Mouse (Mus musculus) heart, postnatal 0 days (tissue): ENCODE results near the gene Oser1. TPM values are rescaled to one million over a fixed set of nuclear protein-coding genes. Genes with fewer than 3 reads are reported as not detected.
"Not testable (repeated sequence)": the region's sequence is repeated elsewhere in the genome, so short reads cannot be mapped to it uniquely, and the experiment has no call there.

ENCODE experiments used
- ATAC-seq: fragments of 200-750 bp; cut with Nextera tagmentation; 2 replicates; pipeline ENCODE4 v1.8.0; 2017; ENCODE audit warnings: low read depth, moderate number of reproducible peaks, moderate library complexity; ENCODE audit not compliant: insufficient read depth
- DNase-seq: peaks from one replicate; pipeline ENCODE4 v3.0.0-alpha.2; 2016; ENCODE audit warnings: low spot score
- H3K27ac ChIP-seq: fragments of 300-500 bp; sonication (generic); 2 replicates; pipeline ENCODE4 v1.5.1; 2014; ENCODE audit warnings: low read depth, mild to moderate bottlenecking
- H3K27me3 ChIP-seq: fragments of 300-500 bp; sonication (generic); 2 replicates; pipeline ENCODE4 v1.6.1; 2014; ENCODE audit warnings: low read length, mixed read lengths; ENCODE audit not compliant: control insufficient read depth, insufficient read depth
- H3K36me3 ChIP-seq: fragments of 300-500 bp; sonication (generic); replicated peaks from 2 replicates; pipeline ENCODE4 v1.6.1; 2014; ENCODE audit warnings: low read length, mixed read lengths; ENCODE audit not compliant: control insufficient read depth, insufficient read depth
- H3K4me1 ChIP-seq: fragments of 300-500 bp; sonication (generic); 2 replicates; pipeline ENCODE4 v1.6.1; 2014; ENCODE audit warnings: antibody characterized with exemption; ENCODE audit not compliant: control insufficient read depth, insufficient read depth
- H3K4me2 ChIP-seq: fragments of 300-500 bp; sonication (generic); 2 replicates; pipeline ENCODE4 v1.6.1; 2014; ENCODE audit warnings: low read depth, mild to moderate bottlenecking, low read length, moderate library complexity
- H3K4me3 ChIP-seq: fragments of 300-500 bp; sonication (generic); 2 replicates; pipeline ENCODE4 v1.5.1; 2014; ENCODE audit warnings: low read depth, low read length
- H3K9ac ChIP-seq: fragments of 300-500 bp; sonication (generic); replicated peaks from 2 replicates; pipeline ENCODE4 v1.6.1; 2014; ENCODE audit warnings: low read depth, low read length, mixed read lengths
- H3K9me3 ChIP-seq: fragments of 300-500 bp; sonication (generic); replicated peaks from 2 replicates; pipeline ENCODE4 v1.6.1; 2016; ENCODE audit warnings: low read length; ENCODE audit not compliant: control insufficient read depth
- CTCF ChIP-seq: IDR thresholded peaks from 2 replicates; pipeline ENCODE4 v1.5.1; 2016; ENCODE audit warnings: antibody characterized with exemption, control low read depth, low read depth
- EP300 ChIP-seq: IDR thresholded peaks from 2 replicates; pipeline ENCODE4 v1.6.1; 2016; ENCODE audit warnings: antibody characterized with exemption, low read depth
- WGBS: fragments of 180-500 bp; shearing (Covaris S2); extraction: QIAGEN DNeasy Blood & Tissue Kit; methylation state at CpG from one replicate; pipeline ENCODE4 v1.1.7; 2014; 5-methylcytosine and 5-hydroxymethylcytosine counted together
- polyA plus RNA-seq: library from polyadenylated mRNA; unstranded; fragments of >200 nt; fragmentation: Nextera tagmentation; extraction: Ambion mirVana; gene quantifications from 2 replicates; pipeline ENCODE4 v1.2.1, GENCODE M21; 2015
- total RNA-seq: library from RNA; depleted of rRNA; stranded (reverse); fragments of >200 nt; gene quantifications from 2 replicates; pipeline ENCODE4 v1.2.3, GENCODE M21; 2014; ENCODE audit warnings: low replicate concordance

The Oser1 gene
- total and polyA plus RNA-seq, 2 experiments from 2014 or later = 28.9 to 41.4 TPM

- Histone ChIP-seq H3K27me3 (no peaks in the 10 kb centered on the region), H3K4me1 (0 out of 2 replicates have a peak, but pooled peaks cover 7% of the 10 kb centered on the region), H3K4me2 (no peak overlapping the region), H3K9ac (no peak overlapping the region), H3K36me3 (peaks cover 62% of the 10 kb centered on the region), H3K9me3 (no peaks in the 10 kb centered on the region), H3K4me3 (no peak overlapping the region), H3K27ac (no peak overlapping the region)
- ATAC-seq (no peak), DNase-seq (no peak)
- no peak for TF ChIP-seq EP300
- no peak for TF ChIP-seq CTCF
- WGBS = 42% methylated on average over 4 of the region's 4 CpGs
Observed at GRCm38 (mm10) chr2:163411840-163412239, 12.7 kb downstream of the Oser1 start.

GRCm38 (mm10) chr2:163411344-163411743 is 13.2 kb downstream of the Oser1 start:
- H3K4me3 ChIP-seq, H3K4me2 ChIP-seq, H3K9ac ChIP-seq, DNase-seq, H3K9me3 ChIP-seq, H3K27ac ChIP-seq, H3K27me3 ChIP-seq, ATAC-seq, H3K4me1 ChIP-seq: not testable (repeated sequence)
- 70% methylated on average over 3 of the region's 3 CpGs for WGBS
- peaks cover 63% of the 10 kb centered on the region for H3K36me3 ChIP-seq

DNA sequence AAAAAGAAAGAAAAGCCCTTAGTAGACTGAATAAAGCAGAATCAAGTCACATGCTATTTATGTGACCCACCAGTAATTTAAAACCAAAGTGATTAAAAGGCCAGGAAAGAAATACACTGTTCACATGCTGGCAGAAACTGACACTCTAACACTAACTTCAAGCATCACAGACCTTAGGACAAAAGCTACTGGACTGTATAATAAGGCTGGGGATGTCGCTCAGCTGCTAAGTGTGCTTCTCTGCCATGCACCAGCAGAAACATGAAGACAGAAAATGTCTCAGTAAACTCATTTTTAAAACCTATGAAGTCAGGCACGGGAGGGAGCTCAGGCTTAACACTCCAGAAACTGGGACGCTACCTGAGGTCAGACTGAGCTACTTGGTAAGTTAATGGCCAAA is 14.3 kb downstream of the Oser1 start:
- 92% methylated on average over 3 of the region's 3 CpGs for WGBS
- peaks cover 68% of the 10 kb centered on the region for H3K36me3 ChIP-seq

DNA sequence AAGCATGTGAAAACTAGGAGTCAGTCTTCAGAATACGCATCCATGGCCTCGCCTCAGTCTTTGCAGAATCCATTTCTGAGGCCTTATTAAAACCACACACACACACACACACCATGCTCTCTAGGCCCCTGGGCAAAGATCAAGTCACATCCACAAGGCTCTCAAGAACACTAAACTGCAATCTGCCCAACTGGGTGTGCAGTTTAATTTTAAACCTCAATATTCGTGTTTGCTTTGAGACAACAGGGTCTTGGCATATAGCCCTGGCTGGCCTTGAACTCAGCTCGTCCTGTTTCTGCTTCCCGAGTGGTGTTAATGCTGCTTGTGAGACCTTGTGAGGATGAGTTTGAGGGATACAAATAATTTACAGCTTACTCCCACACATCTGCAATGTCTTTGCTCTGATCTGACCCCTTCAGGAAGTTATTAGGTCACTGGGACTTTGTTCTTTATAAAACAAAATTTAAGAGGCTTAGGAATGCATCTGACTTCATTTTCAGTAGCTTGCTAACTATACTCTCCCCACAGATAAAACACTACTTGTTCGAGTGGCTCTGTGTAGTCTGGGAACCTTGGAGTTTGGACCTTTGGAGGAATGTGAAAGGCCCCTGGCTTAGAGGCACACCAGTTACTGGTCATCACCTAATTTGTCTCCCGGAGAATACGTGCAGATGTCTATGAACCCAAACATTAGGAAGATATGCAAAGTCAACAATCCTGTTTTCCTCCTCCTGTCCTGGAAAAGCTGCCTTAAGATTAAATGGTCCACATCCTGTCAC is 20.3 kb downstream of the Oser1 start:
- Histone ChIP-seq H3K9ac (no peak overlapping the region), H3K27ac (no peak overlapping the region), H3K36me3 (peaks cover 32% of the 10 kb centered on the region), H3K27me3 (no peaks in the 10 kb centered on the region), H3K4me2 (no peak overlapping the region), H3K4me1 (0 out of 2 replicates have a peak, but pooled peaks cover 5% of the 10 kb centered on the region), H3K4me3 (no peak overlapping the region), H3K9me3 (no peaks in the 10 kb centered on the region)
- ATAC-seq (no peak), DNase-seq (no peak)
- 44% methylated on average over 8 of the region's 8 CpGs for WGBS
- TF ChIP-seq EP300 = no peak
- no peak for TF ChIP-seq CTCF

More for the DNA sequence above, 14.3 kb downstream of the Oser1 start:
- H3K4me3 ChIP-seq = no peak overlapping the region
- no peak overlapping the region for H3K27ac ChIP-seq
- DNase-seq = no peak
- H3K4me2 ChIP-seq = no peak overlapping the region
- H3K4me1 ChIP-seq = 0 out of 2 replicates have a peak, but pooled peaks cover 3% of the 10 kb centered on the region
- H3K9me3 ChIP-seq = no peaks in the 10 kb centered on the region
- TF ChIP-seq CTCF = no peak
- no peak overlapping the region for H3K9ac ChIP-seq
- ATAC-seq = no peak
- no peaks in the 10 kb centered on the region for H3K27me3 ChIP-seq

GRCm38 (mm10) chr2:163401221-163401620 is 23.3 kb downstream of the Oser1 start:
- DNase-seq (peak; percentile 87), ATAC-seq (no peak)
- Histone ChIP-seq H3K9me3 (no peaks in the 10 kb centered on the region), H3K4me1 (peaks cover 13% of the 10 kb centered on the region), H3K27me3 (no peaks in the 10 kb centered on the region), H3K4me3 (no peak overlapping the region), H3K9ac (no peak overlapping the region), H3K36me3 (peaks cover 9% of the 10 kb centered on the region; the same call in 1 of the 2 replicates), H3K27ac (no peak overlapping the region), H3K4me2 (no peak overlapping the region)
- TF ChIP-seq EP300 (peak; percentile 42; the same call in 1 of the 2 replicates), CTCF (peak; percentile 100)
- 4% methylated on average over 8 of the region's 8 CpGs for WGBS

DNA sequence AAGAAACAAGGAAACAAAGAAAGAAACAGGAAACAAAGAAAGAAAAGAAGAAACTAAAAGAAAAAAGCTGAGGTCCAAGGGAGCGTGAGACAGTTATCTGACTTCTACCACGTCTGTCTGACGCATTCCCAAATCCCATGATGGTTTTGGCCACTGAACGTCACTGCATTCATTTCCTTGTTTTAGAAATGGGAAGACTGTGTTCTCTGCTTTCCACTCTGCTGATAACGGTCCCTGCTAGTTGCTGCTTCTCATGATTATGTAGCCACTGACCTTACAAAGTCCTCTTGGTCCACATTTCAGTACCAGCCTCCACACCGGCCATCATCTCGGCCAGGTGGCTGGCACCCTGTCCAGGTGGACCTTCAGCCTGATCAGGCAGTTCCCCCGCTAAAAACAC is 25.3 kb downstream of the Oser1 start:
- ATAC-seq = peak; percentile 4; the same call in 1 of the 2 replicates
- TF ChIP-seq CTCF = no peak
- peak; percentile 91 for TF ChIP-seq EP300
- H3K27me3 ChIP-seq = no peaks in the 10 kb centered on the region
- no peak overlapping the region; the same call in none of the 2 replicates for H3K9ac ChIP-seq
- DNase-seq = peak; percentile 89
- no peaks in the 10 kb centered on the region for H3K9me3 ChIP-seq
- no peak overlapping the region for H3K4me3 ChIP-seq
- peak overlapping the region; percentile 2; the same call in 1 of the 2 replicates for H3K4me2 ChIP-seq
- H3K4me1 ChIP-seq = peaks cover 13% of the 10 kb centered on the region
- H3K27ac ChIP-seq = peak overlapping the region; percentile 97
- no peaks in the 10 kb centered on the region for H3K36me3 ChIP-seq
- 17% methylated on average over 8 of the region's 8 CpGs for WGBS
